Mouse (Mus musculus): ENCODE results near the gene Itfg2. TPM values are rescaled to one million over a fixed set of nuclear protein-coding genes. Genes with fewer than 3 reads are reported as not detected.

The Itfg2 gene
- polyA plus RNA-seq (2014; fragmentation: Illumina TruSeq; extraction: RNeasy Lipid Tissue Mini Kit (QIAGEN cat#74804); ENCODE audit: low read depth, low replicate concordance), result 4.5 TPM

DNA sequence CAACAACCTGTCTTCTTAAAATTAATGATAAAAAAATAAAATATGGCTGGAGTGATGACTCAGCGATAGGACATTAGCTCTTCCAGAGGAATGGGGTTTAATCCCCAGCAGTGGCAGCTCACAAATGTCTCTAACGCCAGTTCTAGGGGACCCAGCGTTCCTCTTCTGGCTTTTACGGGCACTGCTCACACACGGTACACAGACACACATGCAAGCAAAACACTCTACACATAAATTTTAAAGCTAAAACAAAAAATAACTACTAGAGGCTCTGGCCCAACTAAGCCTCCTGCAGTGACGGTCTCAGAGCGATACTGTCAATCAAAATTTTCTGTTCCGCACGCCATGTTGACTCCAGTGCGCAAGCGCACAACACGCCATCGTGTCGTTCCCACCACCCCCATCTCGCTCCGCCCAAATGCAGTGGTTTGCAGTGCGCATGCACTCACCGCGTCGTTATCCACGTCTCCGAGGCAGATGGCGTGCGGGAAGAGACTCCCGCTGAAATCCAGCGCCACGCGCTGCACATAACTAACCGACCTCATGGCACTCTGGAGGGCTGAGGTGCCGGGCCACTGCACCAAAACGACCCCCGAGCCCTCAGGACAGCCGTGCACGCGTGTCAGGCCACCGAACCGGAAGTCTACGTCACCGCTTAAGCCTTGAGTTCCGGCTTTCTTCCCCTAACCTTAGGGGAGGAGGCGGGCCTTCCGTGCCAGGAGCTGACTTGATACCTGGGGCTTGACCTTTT lies at the start of gene Itfg2:
TSS of gene Itfg2 (minus strand) at position 663 of the 751 bp plus-strand sequence.

DNA sequence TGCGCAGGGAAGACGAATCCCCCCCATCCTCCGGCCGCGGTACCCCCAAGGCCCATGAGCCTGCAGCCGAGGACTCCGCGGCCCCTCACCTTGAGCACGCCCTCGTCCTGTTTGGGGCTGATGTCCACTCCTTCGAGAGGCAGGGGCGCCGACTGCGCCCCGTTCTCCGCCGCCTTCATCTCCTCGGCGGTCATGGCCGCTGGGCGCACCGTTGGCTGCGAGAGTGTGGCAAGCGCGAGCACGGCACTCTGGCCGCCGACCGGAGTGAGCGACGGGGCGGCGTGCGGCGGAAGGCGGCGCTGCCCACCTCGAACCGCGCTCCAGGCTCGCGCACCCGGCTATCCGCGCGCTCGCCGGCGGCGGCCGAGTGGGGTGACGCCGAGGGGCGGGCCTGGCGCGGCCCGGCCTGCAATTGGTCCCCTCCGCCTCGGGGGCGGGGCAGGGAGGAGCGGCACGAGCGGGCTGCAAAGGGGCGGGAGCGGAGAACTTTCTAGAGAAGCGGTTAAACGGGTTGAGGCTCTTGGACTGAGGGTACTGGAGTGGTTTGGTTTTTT lies 13.7 kb upstream of the Itfg2 start, which contains the start of gene Fkbp4:
TSS of gene Fkbp4 (minus strand) at position 361 of the 554 bp plus-strand sequence.

DNA sequence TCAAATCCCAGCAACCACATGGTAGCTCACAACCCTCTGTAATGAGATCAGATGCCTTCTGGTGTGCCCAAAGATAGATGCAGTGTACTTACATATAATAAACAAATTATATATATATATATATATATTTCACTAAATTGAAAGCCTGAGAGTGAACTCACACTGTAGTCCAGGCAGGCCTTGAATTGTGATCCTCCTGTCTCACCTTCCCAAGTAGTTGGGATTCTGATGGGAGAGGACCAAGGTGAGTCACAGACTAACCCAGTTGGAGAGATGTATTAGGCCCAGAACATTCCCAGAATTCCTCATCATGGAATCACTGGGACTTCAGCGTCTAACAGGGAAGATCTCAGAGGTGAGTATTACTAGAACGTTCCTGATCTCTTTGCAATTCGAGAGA lies 25.7 kb downstream of the Itfg2 start, which contains the start of gene Nrip2:
TSS of gene Nrip2 (plus strand) at position 301 of the 400 bp plus-strand sequence.

DNA sequence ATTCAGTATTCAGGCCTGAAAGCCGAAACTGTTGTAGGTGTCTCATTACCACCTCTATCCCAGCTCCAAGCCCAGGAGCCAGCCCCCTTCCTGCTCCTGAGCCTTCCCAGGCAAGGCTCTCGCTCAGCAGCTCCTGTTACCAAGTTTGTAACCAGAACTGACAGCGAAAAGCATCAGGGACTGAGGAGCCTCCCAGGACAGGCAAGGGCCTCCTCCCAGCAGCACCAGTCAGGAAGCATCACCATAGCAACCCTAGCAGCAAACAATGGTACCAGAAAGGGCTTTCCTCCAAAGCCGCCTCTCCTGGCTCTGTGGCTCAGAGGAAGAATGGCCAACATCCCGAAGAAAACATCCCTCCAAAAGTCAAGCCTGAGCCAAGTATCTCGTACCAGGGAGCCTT lies 49.5 kb downstream of the Itfg2 start, which contains the start of the genes Tex52 and Gm44596:
TSS of gene Tex52 (plus strand) at position 265 of the 400 bp plus-strand sequence.
TSS of gene Gm44596 (plus strand) at position 312 of the 400 bp plus-strand sequence.

DNA sequence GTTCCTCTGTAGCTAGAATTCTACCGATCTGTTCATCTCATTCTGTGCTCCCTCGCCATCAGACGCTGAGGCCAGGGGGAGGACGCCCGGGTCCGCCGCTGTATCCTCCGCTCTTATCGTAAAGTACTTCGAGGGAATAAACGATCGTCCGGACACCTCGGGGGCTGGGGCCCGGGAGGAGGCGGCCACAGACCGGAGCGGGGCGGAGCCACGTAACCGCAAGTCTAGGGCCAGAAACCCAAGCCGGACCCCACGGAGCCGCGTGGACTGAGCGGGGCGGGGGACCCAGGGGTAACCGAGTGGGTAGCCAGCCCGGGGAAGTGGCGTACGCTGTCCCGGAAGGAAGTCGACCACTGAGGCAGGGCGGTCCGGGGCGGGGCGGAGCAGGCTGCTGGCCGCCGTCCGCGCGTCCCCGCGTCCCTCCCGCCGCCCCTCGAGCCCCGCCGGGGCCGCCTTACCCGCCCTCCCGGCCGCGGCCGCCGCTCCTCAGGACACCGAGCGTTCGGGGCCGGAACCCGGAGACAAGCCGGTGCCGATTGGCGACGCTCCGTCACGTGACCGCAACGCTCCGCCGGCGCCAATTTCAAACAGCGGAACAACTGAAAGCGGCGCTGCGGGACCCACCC lies 62.2 kb downstream of the Itfg2 start, which contains the start of the genes Rhno1 and Foxm1:
TSS of gene Rhno1 (minus strand) at position 531 of the 626 bp plus-strand sequence.
TSS of gene Foxm1 (plus strand) at position 587 of the 626 bp plus-strand sequence.

Other genes starting within 250 kb of the Itfg2 start
- 1.4 TPM for gene Tead4, start 124.1 kb downstream of the Itfg2 start, polyA plus RNA-seq (2014; fragmentation: Illumina TruSeq; extraction: RNeasy Lipid Tissue Mini Kit (QIAGEN cat#74804); ENCODE audit: low read depth, low replicate concordance)
- 0.95 TPM for gene Tulp3, start 69.1 kb downstream of the Itfg2 start, polyA plus RNA-seq (2014; fragmentation: Illumina TruSeq; extraction: RNeasy Lipid Tissue Mini Kit (QIAGEN cat#74804); ENCODE audit: low read depth, low replicate concordance)
- gene Rhno1, start 62.0 kb downstream of the Itfg2 start, polyA plus RNA-seq (2014; fragmentation: Illumina TruSeq; extraction: RNeasy Lipid Tissue Mini Kit (QIAGEN cat#74804); ENCODE audit: low read depth, low replicate concordance), result 9.6 TPM
- gene Foxm1, start 62.0 kb downstream of the Itfg2 start, polyA plus RNA-seq (2014; fragmentation: Illumina TruSeq; extraction: RNeasy Lipid Tissue Mini Kit (QIAGEN cat#74804); ENCODE audit: low read depth, low replicate concordance), result 3.5 TPM
- not detected for gene Tex52, start 49.5 kb downstream of the Itfg2 start, polyA plus RNA-seq (2014; fragmentation: Illumina TruSeq; extraction: RNeasy Lipid Tissue Mini Kit (QIAGEN cat#74804); ENCODE audit: low read depth, low replicate concordance)
- not detected for gene Gm44596, start 49.4 kb downstream of the Itfg2 start, polyA plus RNA-seq (2014; fragmentation: Illumina TruSeq; extraction: RNeasy Lipid Tissue Mini Kit (QIAGEN cat#74804); ENCODE audit: low read depth, low replicate concordance)
- gene Nrip2, start 25.6 kb downstream of the Itfg2 start, polyA plus RNA-seq (2014; fragmentation: Illumina TruSeq; extraction: RNeasy Lipid Tissue Mini Kit (QIAGEN cat#74804); ENCODE audit: low read depth, low replicate concordance), result 0.69 TPM
- gene Fkbp4, start 13.7 kb upstream of the Itfg2 start, polyA plus RNA-seq (2014; fragmentation: Illumina TruSeq; extraction: RNeasy Lipid Tissue Mini Kit (QIAGEN cat#74804); ENCODE audit: low read depth, low replicate concordance), result 35.1 TPM
- not detected for gene Pzp, start 101.8 kb upstream of the Itfg2 start, polyA plus RNA-seq (2014; fragmentation: Illumina TruSeq; extraction: RNeasy Lipid Tissue Mini Kit (QIAGEN cat#74804); ENCODE audit: low read depth, low replicate concordance)
- gene A2ml1, start 156.7 kb upstream of the Itfg2 start, polyA plus RNA-seq (2014; fragmentation: Illumina TruSeq; extraction: RNeasy Lipid Tissue Mini Kit (QIAGEN cat#74804); ENCODE audit: low read depth, low replicate concordance), result 3.2 TPM
- 0.47 TPM for gene Klrb1a, start 198.6 kb upstream of the Itfg2 start, polyA plus RNA-seq (2014; fragmentation: Illumina TruSeq; extraction: RNeasy Lipid Tissue Mini Kit (QIAGEN cat#74804); ENCODE audit: low read depth, low replicate concordance)
- gene Clec2h, start 237.5 kb upstream of the Itfg2 start, polyA plus RNA-seq (2014; fragmentation: Illumina TruSeq; extraction: RNeasy Lipid Tissue Mini Kit (QIAGEN cat#74804); ENCODE audit: low read depth, low replicate concordance), result 666 TPM